Mouse (Mus musculus) heart, embryonic 10.5 days (tissue): ENCODE results near the gene Ppp1r10. TPM values are rescaled to one million over a fixed set of nuclear protein-coding genes. Genes with fewer than 3 reads are reported as not detected.
A peak's percentile ranks its signal among the peaks of the same experiment; 100 is the strongest.

Source experiments
- DNase-seq: peaks from one replicate; pipeline ENCODE4 v3.0.0-alpha.2; 2017; ENCODE audit warnings: low spot score
- H3K27ac ChIP-seq: fragments of 300-500 bp; sonication (generic); 2 replicates; pipeline ENCODE4 v1.5.1; 2016; ENCODE audit warnings: mild to moderate bottlenecking
- H3K27me3 ChIP-seq: fragments of 300-500 bp; sonication (generic); 2 replicates; pipeline ENCODE4 v1.6.1; 2016; ENCODE audit warnings: mild to moderate bottlenecking; ENCODE audit not compliant: poor library complexity, insufficient read depth, severe bottlenecking
- H3K36me3 ChIP-seq: fragments of 300-500 bp; sonication (generic); 2 replicates; pipeline ENCODE4 v1.6.1; 2016; ENCODE audit warnings: mild to moderate bottlenecking, moderate library complexity
- H3K4me1 ChIP-seq: fragments of 300-500 bp; sonication (generic); 2 replicates; pipeline ENCODE4 v1.6.1; 2016; ENCODE audit warnings: mild to moderate bottlenecking
- H3K4me3 ChIP-seq: fragments of 300-500 bp; sonication (generic); 2 replicates; pipeline ENCODE4 v1.5.1; 2016; ENCODE audit warnings: mild to moderate bottlenecking, moderate library complexity
- H3K9me3 ChIP-seq: fragments of 300-500 bp; sonication (generic); 2 replicates; pipeline ENCODE4 v1.6.1; 2016; ENCODE audit warnings: mild to moderate bottlenecking, moderate library complexity
- WGBS: fragments of 180-500 bp; shearing (Covaris S2); methylation state at CpG from one replicate; pipeline ENCODE4 v1.1.7; 2016; 5-methylcytosine and 5-hydroxymethylcytosine counted together
- microRNA counts: library from miRNA; unstranded; fragments of <30 nt; microRNA quantifications from one replicate; lab custom pipeline; 2017
- microRNA-seq: library from miRNA; unstranded; fragments of <30 nt; microRNA quantifications from one replicate; pipeline ENCODE4, GENCODE M21; 2017
- polyA plus RNA-seq: library from polyadenylated mRNA; unstranded; fragments of >200 nt; fragmentation: Nextera tagmentation; extraction: Ambion mirVana; gene quantifications from 2 replicates; pipeline ENCODE4 v1.2.1, GENCODE M21; 2016

The Ppp1r10 gene
- polyA plus RNA-seq, 1 experiment from 2014 or later, result 45.2 TPM

DNA sequence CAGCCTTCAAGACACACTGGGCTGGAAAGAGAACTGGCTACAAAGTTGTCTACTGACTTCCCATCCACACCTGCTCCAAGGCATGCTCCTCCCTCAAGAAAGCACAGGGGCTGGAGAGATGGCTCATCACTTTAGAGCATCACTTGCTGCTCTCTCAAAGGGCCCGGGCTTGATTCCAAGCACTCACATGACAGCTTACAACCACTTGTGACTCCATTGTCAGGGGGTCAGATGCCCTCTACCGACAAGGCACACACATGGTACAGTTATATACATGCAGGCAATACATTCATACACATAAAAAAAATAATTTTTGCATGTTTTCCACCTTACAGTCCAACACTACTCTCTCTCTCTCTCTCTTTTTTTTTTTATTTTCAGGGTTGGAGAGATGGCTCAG is 51.4 kb downstream of the Ppp1r10 start:
- Histone ChIP-seq H3K27ac (no peak overlapping the region), H3K27me3 (no peaks in the 10 kb centered on the region), H3K4me3 (no peak overlapping the region), H3K36me3 (peaks cover 44% of the 10 kb centered on the region), H3K9me3 (no peaks in the 10 kb centered on the region), H3K4me1 (peaks cover 16% of the 10 kb centered on the region)
- DNase-seq, result no peak
- WGBS, result 89% methylated on average over 2 of the region's 2 CpGs

GRCm38 (mm10) chr17:35969418-35970389 is 53.5 kb downstream of the Ppp1r10 start, which contains the start of gene Abcf1:
TSS of gene Abcf1 (minus strand) at chr17:35969761.
- DNase-seq, result peak; percentile 99
- Histone ChIP-seq H3K4me1 (peaks cover 16% of the 10 kb centered on the region), H3K9me3 (no peaks in the 10 kb centered on the region), H3K36me3 (peaks cover 41% of the 10 kb centered on the region), H3K27ac (peak within 1 kb of the TSS; percentile 92), H3K27me3 (no peaks in the 10 kb centered on the region), H3K4me3 (peak within 1 kb of the TSS; percentile 86)
- under 1% methylated on average over 68 of the region's 68 CpGs for WGBS

DNA sequence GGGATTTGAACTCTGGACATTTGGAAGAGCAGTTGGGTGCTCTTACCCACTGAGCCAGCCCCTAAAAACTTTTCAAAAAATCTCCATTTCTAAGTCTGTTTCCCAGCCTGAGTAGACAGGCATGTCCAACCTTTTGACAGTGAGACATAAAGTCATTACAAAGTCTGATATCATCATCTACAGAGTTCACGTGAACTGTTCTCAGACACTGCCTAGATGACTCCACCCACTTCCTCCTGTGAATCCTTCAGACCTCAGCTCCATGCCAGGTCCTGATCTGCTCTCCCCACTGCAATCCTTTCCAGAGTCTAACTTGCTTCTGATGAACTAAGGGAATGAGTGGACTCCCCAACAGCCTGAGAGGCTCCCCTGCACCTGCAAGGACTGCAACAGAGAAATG is 55.9 kb downstream of the Ppp1r10 start:
- H3K4me3 ChIP-seq, result no peak overlapping the region
- no peak overlapping the region for H3K27ac ChIP-seq
- 65% methylated on average over 1 of the region's 1 CpGs for WGBS
- DNase-seq, result no peak
- H3K4me1 ChIP-seq, result peaks cover 16% of the 10 kb centered on the region
- H3K27me3 ChIP-seq, result no peaks in the 10 kb centered on the region
- no peaks in the 10 kb centered on the region for H3K9me3 ChIP-seq
- peaks cover 41% of the 10 kb centered on the region for H3K36me3 ChIP-seq

- WGBS, result 1% methylated on average over 41 of the region's 41 CpGs
- peak; percentile 94 for DNase-seq
- Histone ChIP-seq H3K27me3 (no peaks in the 10 kb centered on the region), H3K4me3 (peak overlapping the region; percentile 87), H3K9me3 (no peaks in the 10 kb centered on the region), H3K36me3 (peaks cover 47% of the 10 kb centered on the region), H3K4me1 (peaks cover 22% of the 10 kb centered on the region), H3K27ac (peak overlapping the region; percentile 91)
Observed at GRCm38 (mm10) chr17:35978811-35979400, 62.7 kb downstream of the Ppp1r10 start.

DNA sequence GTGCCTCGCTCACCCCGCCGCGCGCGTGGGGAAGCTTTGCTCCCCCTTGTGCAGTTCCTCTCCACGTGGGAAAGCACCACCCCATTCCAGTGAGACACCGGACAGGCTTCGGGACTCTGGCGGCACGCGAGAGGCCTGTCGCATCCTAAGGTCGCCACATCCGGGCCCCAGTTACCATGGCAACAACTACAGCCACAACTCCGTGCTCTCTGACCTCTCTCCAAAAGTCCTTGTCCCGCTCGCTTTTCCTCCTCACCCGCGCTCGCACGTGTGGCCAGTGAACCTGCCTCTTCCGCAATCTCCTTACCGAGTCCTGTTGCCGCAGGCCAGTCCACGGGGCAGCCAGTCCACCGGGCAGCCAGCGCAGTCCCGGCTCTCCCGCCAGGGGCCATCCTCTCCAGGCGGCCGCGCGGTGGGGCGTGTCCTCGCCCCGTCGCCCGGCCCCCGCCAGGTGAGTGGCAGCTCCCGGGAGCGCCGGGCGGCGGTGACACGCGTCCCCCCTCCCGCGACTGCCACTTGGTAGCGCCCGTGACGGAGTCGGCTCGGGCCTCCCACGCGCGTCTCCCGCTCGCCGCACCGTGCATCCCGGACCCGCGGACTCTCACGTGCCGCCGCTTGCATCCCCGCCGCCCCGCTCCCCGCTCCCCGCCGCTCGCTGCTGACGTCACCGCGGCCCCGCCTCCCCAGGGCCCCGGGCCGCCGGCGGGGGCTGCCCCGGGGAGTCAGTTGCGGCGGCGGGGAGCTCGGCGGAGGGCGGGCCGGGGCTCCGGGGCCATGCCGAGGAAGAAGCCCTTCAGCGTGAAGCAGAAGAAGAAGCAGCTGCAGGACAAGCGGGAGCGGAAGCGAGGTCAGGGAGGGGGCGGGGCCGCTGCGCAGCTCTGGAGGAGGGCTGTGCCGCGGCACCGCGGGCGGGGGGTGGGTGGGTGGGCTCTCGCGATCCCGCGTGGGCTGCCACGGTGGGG is 63.4 kb downstream of the Ppp1r10 start, which contains the start of the genes Gnl1 and Prr3:
Gnl1 (plus strand) TSS at position 451 of the 962 bp plus-strand sequence.
Prr3 (minus strand) TSS at position 836 of the 962 bp plus-strand sequence.
- DNase-seq, result peak; percentile 97
- H3K4me3 ChIP-seq, result peak within 1 kb of the TSS; percentile 87
- H3K27me3 ChIP-seq, result no peaks in the 10 kb centered on the region
- no peaks in the 10 kb centered on the region for H3K9me3 ChIP-seq
- peaks cover 22% of the 10 kb centered on the region for H3K4me1 ChIP-seq
- peak within 1 kb of the TSS; percentile 91 for H3K27ac ChIP-seq
- H3K36me3 ChIP-seq, result peaks cover 45% of the 10 kb centered on the region
- under 1% methylated on average over 104 of the region's 109 CpGs for WGBS

DNA sequence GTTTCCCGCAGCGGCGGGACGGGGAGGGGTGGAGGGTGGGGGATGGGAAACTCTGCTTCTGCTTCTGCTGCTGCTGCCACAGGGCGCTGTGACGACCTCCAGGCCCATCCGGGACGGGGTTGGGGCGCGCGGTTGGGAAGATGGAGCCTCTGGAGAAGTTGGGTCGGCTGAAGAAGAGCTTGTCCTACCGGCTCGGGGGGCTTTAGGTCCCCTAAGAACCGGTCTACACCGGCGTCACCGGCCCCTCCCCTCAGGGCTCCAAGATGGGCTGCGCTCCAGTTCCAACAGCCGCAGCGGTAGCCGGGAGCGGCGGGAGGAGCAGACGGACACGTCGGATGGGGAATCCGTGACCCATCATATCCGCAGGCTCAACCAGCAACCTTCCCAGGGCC is 64.1 kb downstream of the Ppp1r10 start:
- H3K4me1 ChIP-seq, result peaks cover 22% of the 10 kb centered on the region
- WGBS, result 0% methylated on average over 29 of the region's 29 CpGs
- peak overlapping the region; percentile 87 for H3K4me3 ChIP-seq
- no peak for DNase-seq
- H3K36me3 ChIP-seq, result peaks cover 48% of the 10 kb centered on the region
- peak overlapping the region; percentile 91 for H3K27ac ChIP-seq
- no peaks in the 10 kb centered on the region for H3K9me3 ChIP-seq
- H3K27me3 ChIP-seq, result no peaks in the 10 kb centered on the region

DNA sequence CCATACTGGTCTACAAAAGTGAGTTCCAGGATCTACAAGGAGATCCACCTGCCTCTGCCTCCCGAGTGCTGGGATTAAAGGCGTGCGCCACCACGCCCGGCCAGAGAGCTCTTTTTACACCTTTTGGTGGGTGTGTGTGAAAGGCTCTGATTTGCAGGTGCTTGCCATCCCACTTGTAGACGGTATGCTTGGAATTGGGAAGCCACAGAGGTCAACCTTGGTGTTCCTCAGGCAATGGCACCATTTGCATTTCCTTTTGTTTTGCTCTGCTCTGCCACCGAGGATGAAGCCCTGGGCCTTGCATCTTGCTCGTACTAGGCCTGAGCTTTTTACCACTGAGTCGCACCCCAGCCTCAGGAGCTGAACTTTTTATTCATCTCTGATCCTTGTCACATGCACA is 65.5 kb downstream of the Ppp1r10 start:
- peaks cover 22% of the 10 kb centered on the region for H3K4me1 ChIP-seq
- no peak overlapping the region for H3K4me3 ChIP-seq

More for the DNA sequence above, 65.5 kb downstream of the Ppp1r10 start:
- H3K27me3 ChIP-seq, result no peaks in the 10 kb centered on the region
- H3K27ac ChIP-seq, result no peak overlapping the region
- peaks cover 52% of the 10 kb centered on the region for H3K36me3 ChIP-seq
- no peak for DNase-seq
- WGBS, result 88% methylated on average over 9 of the region's 9 CpGs
- no peaks in the 10 kb centered on the region for H3K9me3 ChIP-seq

MicroRNAs encoded within 50 kb of the gene (microRNA counts, 519-probe panel; counts per million panel counts)
- not detected for microRNA mmu-miR-1894-3p (lab: Ali Mortazavi, UCI)
- not detected for microRNA mmu-miR-1894-5p (lab: Ali Mortazavi, UCI)
- microRNA mmu-miR-877 (lab: Ali Mortazavi, UCI), result not detected

Small RNAs within 50 kb of the gene (microRNA-seq; reads per million reads assigned to microRNA genes)
- gene Gm28033 (1.5 reads per million), gene Mir1894 (not detected), gene Mir877 (121 reads per million, percentile 53 among the genes with 10 or more reads in this experiment)

Other genes starting within 250 kb of the Ppp1r10 start
- 17.5 and 18.6 TPM in 2 replicates for gene Vars2, start 248.8 kb upstream of the Ppp1r10 start, polyA plus RNA-seq
- 34.7 and 43.5 TPM in 2 replicates for gene Gtf2h4, start 242.7 kb upstream of the Ppp1r10 start, polyA plus RNA-seq
- 109 and 158 TPM in 2 replicates for gene Ddr1, start 211.8 kb upstream of the Ppp1r10 start, polyA plus RNA-seq
- 13.2 and 16.8 TPM in 2 replicates for gene Ier3, start 94.8 kb upstream of the Ppp1r10 start, polyA plus RNA-seq
- gene Flot1, start 93.2 kb upstream of the Ppp1r10 start, polyA plus RNA-seq, result 66.2 and 71.7 TPM in 2 replicates
- 911 and 1,091 TPM in 2 replicates for gene Tubb5, start 78.1 kb upstream of the Ppp1r10 start, polyA plus RNA-seq
- 25.3 and 29.1 TPM in 2 replicates for gene Mdc1, start 74.9 kb upstream of the Ppp1r10 start, polyA plus RNA-seq
- gene Nrm, start 55.1 kb upstream of the Ppp1r10 start, polyA plus RNA-seq, result 56.5 and 58.3 TPM in 2 replicates
- gene Ppp1r18, start 50.8 kb upstream of the Ppp1r10 start, polyA plus RNA-seq, result 19.9 and 22.2 TPM in 2 replicates
- 34.8 and 44.5 TPM in 2 replicates for gene Dhx16, start 36.6 kb upstream of the Ppp1r10 start, polyA plus RNA-seq
- 23.8 and 26.7 TPM in 2 replicates for gene 2310061I04Rik, start 19.0 kb upstream of the Ppp1r10 start, polyA plus RNA-seq
- 59.4 and 78.6 TPM in 2 replicates for gene Atat1, start 6.4 kb upstream of the Ppp1r10 start, polyA plus RNA-seq
- 99.5 and 111 TPM in 2 replicates for gene Mrps18b, start within 50 bp of the Ppp1r10 start, polyA plus RNA-seq
- gene Abcf1, start 53.3 kb downstream of the Ppp1r10 start, polyA plus RNA-seq, result 81.6 and 81.8 TPM in 2 replicates
- 47.2 and 49.8 TPM in 2 replicates for gene Gnl1, start 63.4 kb downstream of the Ppp1r10 start, polyA plus RNA-seq
- 21.9 and 30.5 TPM in 2 replicates for gene Prr3, start 63.8 kb downstream of the Ppp1r10 start, polyA plus RNA-seq
- 2.5 and 2.6 TPM in 2 replicates for gene H2-T24, start 104.1 kb downstream of the Ppp1r10 start, polyA plus RNA-seq
- gene H2-T23, start 116.4 kb downstream of the Ppp1r10 start, polyA plus RNA-seq, result 1.2 and 3.4 TPM in 2 replicates
- 4.4 and 7.2 TPM in 2 replicates for gene H2-T22, start 126.3 kb downstream of the Ppp1r10 start, polyA plus RNA-seq
- not detected in 2 replicates for gene Gm6034, start 126.5 kb downstream of the Ppp1r10 start, polyA plus RNA-seq
- not detected in 2 replicates for gene Gm11127, start 141.9 kb downstream of the Ppp1r10 start, polyA plus RNA-seq
- not detected in 2 replicates for gene Gm19684, start 205.2 kb downstream of the Ppp1r10 start, polyA plus RNA-seq
- not detected in 2 replicates for gene Gm7030, start 213.0 kb downstream of the Ppp1r10 start, polyA plus RNA-seq